Mouse (Mus musculus) liver, adult 2 months (tissue): Measurements from ENCODE around the gene Slc25a22. TPM values are rescaled to one million over a fixed set of nuclear protein-coding genes. Genes with fewer than 3 reads are reported as not detected.
"Not testable (repeated sequence)": the region's sequence is repeated elsewhere in the genome, so short reads cannot be mapped to it uniquely, and the experiment has no call there.

Source experiments
- DNase-seq: peaks from one replicate; pipeline ENCODE4 v3.0.0-alpha.2; 2011; ENCODE audit warnings: low read depth, low spot score; ENCODE audit errors: extremely low read depth
- H3K27ac ChIP-seq: fragments of 200-500 bp; replicated peaks from 2 replicates; pipeline ENCODE4 v1.5.1; 2012; ENCODE audit warnings: low read depth, mild to moderate bottlenecking, control low read depth, inconsistent platforms, low read length; ENCODE audit not compliant: insufficient read depth
- H3K27me3 ChIP-seq: fragments of 200-500 bp; 2 replicates; pipeline ENCODE4 v1.6.1; 2012; ENCODE audit warnings: mild to moderate bottlenecking, moderate library complexity, low read length, inconsistent platforms; ENCODE audit not compliant: control insufficient read depth, insufficient read depth
- H3K36me3 ChIP-seq: fragments of 200-500 bp; 2 replicates; pipeline ENCODE4 v1.6.1; 2012; ENCODE audit warnings: low read length, inconsistent platforms; ENCODE audit not compliant: control insufficient read depth, insufficient read depth
- H3K4me1 ChIP-seq: fragments of 200-500 bp; 2 replicates; pipeline ENCODE4 v1.6.1; 2011; ENCODE audit warnings: low read length; ENCODE audit not compliant: control insufficient read depth, insufficient read depth
- H3K4me3 ChIP-seq: fragments of 200-500 bp; 2 replicates; pipeline ENCODE4 v1.5.1; 2011; ENCODE audit warnings: low read depth, mild to moderate bottlenecking, control low read depth, low read length, moderate library complexity; ENCODE audit not compliant: insufficient read depth
- H3K79me2 ChIP-seq: fragments of 200-500 bp; 2 replicates; pipeline ENCODE4 v1.6.1; 2012; ENCODE audit warnings: inconsistent platforms, mild to moderate bottlenecking, low read length, moderate library complexity; ENCODE audit not compliant: control insufficient read depth, insufficient read depth
- H3K9ac ChIP-seq: fragments of 200-500 bp; 2 replicates; pipeline ENCODE4 v1.6.1; 2012; ENCODE audit warnings: low read depth, mild to moderate bottlenecking, control low read depth, inconsistent platforms, low read length
- CTCF ChIP-seq: fragments of 200-500 bp; IDR thresholded peaks from 2 replicates; pipeline ENCODE4 v1.5.1; 2011; ENCODE audit warnings: low read depth, low read length, control low read depth
- POLR2A ChIP-seq: fragments of 200-500 bp; IDR thresholded peaks from 2 replicates; pipeline ENCODE4 v1.6.1; 2011; ENCODE audit warnings: low read length, control low read depth; ENCODE audit not compliant: insufficient read depth; ENCODE audit errors: extremely low read depth
- WGBS: fragments of 180-500 bp; shearing (Covaris S2); methylation state at CpG from one replicate; pipeline ENCODE4 v1.1.7; 2018; 5-methylcytosine and 5-hydroxymethylcytosine counted together
- polyA plus RNA-seq: library from polyadenylated mRNA; depleted of rRNA; stranded (reverse); fragments of >200 nt; gene quantifications from 2 replicates; pipeline ENCODE4 v1.2.3, GENCODE M21; 2012
- total RNA-seq: library from RNA; depleted of rRNA; stranded (reverse); fragments of >200 nt; gene quantifications from 2 replicates; pipeline ENCODE4 v1.2.3, GENCODE M21; 2014

The Slc25a22 gene
- total and polyA plus RNA-seq, 2 experiments = 26.1 to 345 TPM

DNA sequence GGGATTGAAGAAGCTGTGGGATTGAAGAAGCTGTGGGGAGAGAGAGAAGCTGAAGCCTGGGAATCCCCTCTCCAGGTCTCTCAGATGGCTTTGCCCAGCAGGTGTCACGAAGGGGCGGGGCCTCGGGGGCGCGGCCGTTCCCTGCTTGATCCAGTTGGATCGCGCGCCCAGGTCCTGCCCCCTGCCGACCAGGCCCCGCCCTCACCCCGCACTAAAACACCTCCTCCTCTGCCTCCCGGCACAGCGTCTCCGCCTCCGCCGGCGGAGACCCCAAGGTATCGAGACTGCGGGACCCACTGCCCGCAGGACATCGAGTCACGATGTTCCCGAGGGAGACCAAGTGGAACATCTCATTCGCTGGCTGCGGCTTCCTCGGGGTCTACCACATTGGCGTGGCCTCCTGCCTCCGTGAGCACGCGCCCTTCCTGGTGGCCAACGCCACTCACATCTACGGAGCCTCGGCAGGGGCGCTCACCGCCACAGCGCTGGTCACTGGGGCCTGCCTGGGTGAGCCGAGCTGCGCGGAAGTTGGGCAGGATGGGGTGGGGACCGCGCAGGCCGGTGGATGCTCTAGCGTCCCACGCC, 17.4 kb upstream of the Slc25a22 start, which contains the start of gene Pnpla2:
Pnpla2 (plus strand) TSS at position 232 of the 585 bp plus-strand sequence.
- Histone ChIP-seq H3K27me3 (no peaks in the 10 kb centered on the region), H3K4me3 (peak within 1 kb of the TSS; percentile 91), H3K27ac (peak within 1 kb of the TSS; percentile 93), H3K36me3 (peaks cover 29% of the 10 kb centered on the region; the same call in 1 of the 2 replicates), H3K9ac (peak within 1 kb of the TSS; percentile 98), H3K79me2 (peaks cover 8% of the 10 kb centered on the region; the same call in 1 of the 2 replicates), H3K4me1 (peaks cover 18% of the 10 kb centered on the region; the same call in 1 of the 2 replicates)
- peak; percentile 74 for DNase-seq
- under 1% methylated on average over 45 of the region's 45 CpGs for WGBS
- TF ChIP-seq CTCF (no peak), POLR2A (peak; percentile 99)

GRCm38 (mm10) chr7:141453636-141454035, 15.9 kb upstream of the Slc25a22 start:
- peaks cover 24% of the 10 kb centered on the region; the same call in 1 of the 2 replicates for H3K36me3 ChIP-seq
- H3K4me3 ChIP-seq = no peak overlapping the region
- peaks cover 8% of the 10 kb centered on the region; the same call in 1 of the 2 replicates for H3K79me2 ChIP-seq
- no peak for DNase-seq
- no peaks in the 10 kb centered on the region for H3K27me3 ChIP-seq
- H3K4me1 ChIP-seq = peaks cover 19% of the 10 kb centered on the region; the same call in 1 of the 2 replicates
- TF ChIP-seq CTCF (no peak), POLR2A (no peak)
- H3K27ac ChIP-seq = no peak overlapping the region
- WGBS = 77% methylated on average over 2 of the region's 2 CpGs
- H3K9ac ChIP-seq = no peak overlapping the region

- Histone ChIP-seq H3K9ac (no peak overlapping the region), H3K4me3 (no peak overlapping the region), H3K79me2 (peaks cover 7% of the 10 kb centered on the region; the same call in 1 of the 2 replicates), H3K27me3 (no peaks in the 10 kb centered on the region), H3K36me3 (peaks cover 15% of the 10 kb centered on the region; the same call in 1 of the 2 replicates), H3K4me1 (peaks cover 12% of the 10 kb centered on the region), H3K27ac (no peak overlapping the region)
- DNase-seq = no peak
- TF ChIP-seq POLR2A (no peak), CTCF (no peak)
Measured at GRCm38 (mm10) chr7:141451928-141452327, 14.2 kb upstream of the Slc25a22 start.

DNA sequence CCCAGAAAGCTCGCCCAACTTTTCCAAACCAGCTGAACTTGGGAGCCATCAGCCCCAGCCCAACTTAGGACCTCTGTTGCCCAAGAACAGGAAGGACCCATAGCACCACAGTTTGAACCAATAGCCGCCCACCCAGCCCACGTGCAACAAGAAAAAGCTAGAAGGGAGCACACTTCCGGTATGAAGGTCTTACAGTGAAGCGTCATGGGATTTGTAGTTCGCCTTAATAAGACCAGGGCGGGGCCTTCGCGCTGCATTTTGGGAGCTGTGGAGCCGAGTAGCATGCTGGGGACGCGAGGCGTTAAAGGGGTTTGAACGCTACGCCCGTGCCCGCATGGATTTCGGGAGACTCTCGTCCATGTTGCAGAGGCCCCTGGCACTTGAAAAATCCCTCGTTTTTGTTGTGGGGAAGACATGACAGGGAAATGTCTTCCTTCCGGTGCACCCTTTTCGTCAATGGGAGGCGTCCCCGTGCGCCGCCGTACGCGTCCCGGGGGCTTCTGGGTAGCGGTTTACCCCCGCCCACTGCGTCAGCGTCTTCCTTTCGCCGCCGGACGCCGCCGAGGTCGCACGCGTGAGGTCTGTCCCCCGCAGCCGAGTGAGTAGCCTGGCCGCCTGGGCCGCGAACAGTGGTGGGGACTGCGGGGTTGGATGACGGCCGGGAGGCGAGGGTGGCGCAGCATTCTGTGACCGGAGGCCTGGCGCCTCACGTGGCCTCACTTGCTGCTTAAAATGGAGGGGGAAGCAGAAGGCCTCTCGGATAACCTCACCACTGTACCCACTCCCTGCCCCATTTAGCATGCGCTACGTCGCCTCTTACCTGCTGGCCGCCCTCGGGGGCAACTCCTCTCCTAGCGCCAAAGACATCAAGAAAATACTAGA, 9.7 kb upstream of the Slc25a22 start, which contains the start of gene Rplp2:
Rplp2 (plus strand) TSS at position 261 of the 882 bp plus-strand sequence.
- peaks cover 14% of the 10 kb centered on the region for H3K4me1 ChIP-seq

GRCm38 (mm10) chr7:141446374-141446773, 8.7 kb upstream of the Slc25a22 start:
- DNase-seq, H3K27ac ChIP-seq, H3K79me2 ChIP-seq, H3K27me3 ChIP-seq, H3K4me3 ChIP-seq, H3K9ac ChIP-seq: not testable (repeated sequence)
- Histone ChIP-seq H3K36me3 (peaks cover 12% of the 10 kb centered on the region; the same call in 1 of the 2 replicates), H3K4me1 (peaks cover 14% of the 10 kb centered on the region)
- 45% methylated on average over 3 of the region's 3 CpGs for WGBS

More for the DNA sequence above, 9.7 kb upstream of the Slc25a22 start, which contains the start of gene Rplp2:
- Histone ChIP-seq H3K27me3 (no peaks in the 10 kb centered on the region), H3K27ac (peak within 1 kb of the TSS; percentile 98), H3K36me3 (peaks cover 15% of the 10 kb centered on the region; the same call in 1 of the 2 replicates), H3K4me3 (peak within 1 kb of the TSS; percentile 92), H3K79me2 (peaks cover 4% of the 10 kb centered on the region; the same call in 1 of the 2 replicates), H3K9ac (peak within 1 kb of the TSS; percentile 96)
- peak; percentile 93 for DNase-seq
- WGBS = 1% methylated on average over 63 of the region's 63 CpGs
- peak; percentile 91 for TF ChIP-seq POLR2A
- TF ChIP-seq CTCF = no peak
